In genomic region chr2:121695436-121695835, GRCm38 (mm10) we compare ENCODE assay signal across 9 mouse cellular contexts.
A peak's percentile ranks its signal among the peaks of the same experiment; 100 is the strongest.
DNase-seq lines count a peak whose midpoint lies in the region; ATAC-seq and TF ChIP-seq lines count a peak whose summit lies in the region.
"Had no signal": no experiment of that assay in that cellular context is flagged by ENCODE, and none has a peak within 500 bp of the region (broad histone marks: within the 10 kb centered on the region; RNA-seq: fewer than 3 reads in every experiment).

No protein-coding gene starts in this region.

- TF ChIP-seq POLR2A in liver, adult 2 months (IDR thresholded peaks at IDR 0.05; ENCODE audit: extremely low read depth, insufficient read depth, low read length): no peak

- in situ Hi-C loops in Patski (cut with MboI; ENCODE audit: low pct_unique_long_range_greater_than_20kb): loop anchor here (5.0 kb wide), 1 partner anchor 123 kb away; no protein-coding TSS in a partner anchor

- no peak overlapping the region for H3K4me2 ChIP-seq in liver, embryonic 12.5 days
- H3K4me2 ChIP-seq: forebrain, embryonic 15.5 days had no signal

- no peak overlapping the region for H3K9ac ChIP-seq in liver, adult 2 months (ENCODE audit: low read depth, low read length)
- H3K9ac ChIP-seq in liver, embryonic 12.5 days: no peak overlapping the region
- H3K9ac ChIP-seq: forebrain, embryonic 15.5 days had no signal

- H3K36me3 ChIP-seq in liver, adult 2 months (ENCODE audit: control insufficient read depth, insufficient read depth, low read length): no peaks in the 10 kb centered on the region
- no peaks in the 10 kb centered on the region for H3K36me3 ChIP-seq in liver, embryonic 12.5 days
- no peaks in the 10 kb centered on the region for H3K36me3 ChIP-seq in embryonic facial prominence, embryonic 10.5 days (replicated peaks)
- H3K36me3 ChIP-seq: forebrain, embryonic 15.5 days had no signal

- peak; percentile 21 for DNase-seq in embryo, embryonic 10.5 days (ENCODE audit: low spot score)
- DNase-seq in embryo, embryonic 10 days (ENCODE audit: low spot score): no peak
- DNase-seq in liver, adult 2 months (ENCODE audit: extremely low read depth, low read depth, low spot score): no peak
- DNase-seq in Patski (ENCODE audit: low read depth, low spot score): no peak
- DNase-seq in embryonic facial prominence, embryonic 10.5 days (ENCODE audit: low spot score): no peak

- peak; percentile 30; the same call in 1 of the 2 replicates for TF ChIP-seq CTCF in liver, adult 2 months (IDR thresholded peaks at IDR 0.05; ENCODE audit: low read depth, low read length)
- TF ChIP-seq CTCF in Patski (IDR thresholded peaks at IDR 0.05): peak; percentile 66

- CTCF ChIA-PET in Patski (lab: Charles Lee): interaction anchor here (1.0 to 3.3 kb wide), 3 partner anchors 55 to 124 kb away, joined by 3 to 9 read pairs (median 5); no protein-coding TSS in a partner anchor

- no peak overlapping the region for H3K4me3 ChIP-seq in liver, adult 2 months (ENCODE audit: insufficient read depth, low read depth, low read length)
- no peak overlapping the region for H3K4me3 ChIP-seq in liver, embryonic 12.5 days
- H3K4me3 ChIP-seq in embryonic facial prominence, embryonic 10.5 days: no peak overlapping the region
- H3K4me3 ChIP-seq: forebrain, embryonic 15.5 days had no signal

- ATAC-seq in liver, embryonic 12.5 days: no peak
- ATAC-seq in Patski: no peak
- peak; percentile 57; the same call in 1 of the 2 replicates for ATAC-seq in megakaryocyte progenitor cell, adult 5-6 weeks (replicated peaks; ENCODE audit: poor library complexity)
- ATAC-seq in inflammation-experienced regulatory T-cells, adult 6 months: no peak
- ATAC-seq: forebrain, embryonic 15.5 days had no signal

- H3K27ac ChIP-seq in liver, adult 2 months (replicated peaks; ENCODE audit: insufficient read depth, low read depth, low read length): no peak overlapping the region
- no peak overlapping the region for H3K27ac ChIP-seq in liver, embryonic 12.5 days
- no peak overlapping the region for H3K27ac ChIP-seq in embryonic facial prominence, embryonic 10.5 days (replicated peaks)
- H3K27ac ChIP-seq: forebrain, embryonic 15.5 days had no signal

- no peaks in the 10 kb centered on the region for H3K79me2 ChIP-seq in liver, adult 2 months (ENCODE audit: control insufficient read depth, insufficient read depth, low read length)

- POLR2A ChIA-PET in Patski (lab: Charles Lee): interaction anchor here (1.4 kb wide), 1 partner anchor 122 kb away, joined by 3 read pairs; no protein-coding TSS in a partner anchor

- H3K27me3 ChIP-seq in liver, adult 2 months (ENCODE audit: control insufficient read depth, insufficient read depth, low read length): no peaks in the 10 kb centered on the region
- H3K27me3 ChIP-seq in liver, embryonic 12.5 days (replicated peaks): no peaks in the 10 kb centered on the region
- H3K27me3 ChIP-seq in Patski: no peaks in the 10 kb centered on the region
- no peaks in the 10 kb centered on the region for H3K27me3 ChIP-seq in embryonic facial prominence, embryonic 10.5 days (replicated peaks; ENCODE audit: low read depth, poor library complexity, severe bottlenecking)
- H3K27me3 ChIP-seq: forebrain, embryonic 15.5 days had no signal

- H3K9me3 ChIP-seq in liver, embryonic 12.5 days (replicated peaks): no peaks in the 10 kb centered on the region
- no peaks in the 10 kb centered on the region for H3K9me3 ChIP-seq in embryonic facial prominence, embryonic 10.5 days
- H3K9me3 ChIP-seq: forebrain, embryonic 15.5 days had no signal

- 66% methylated on average over 10 of the region's 10 CpGs for WGBS in liver, adult 2 months
- WGBS in liver, embryonic 12.5 days (ENCODE audit: insufficient replicate concordance): 55% methylated on average over 10 of the region's 10 CpGs
- WGBS in embryonic facial prominence, embryonic 10.5 days: 76% methylated on average over 10 of the region's 10 CpGs

- H3K4me1 ChIP-seq in liver, adult 2 months (ENCODE audit: control insufficient read depth, insufficient read depth, low read length): no peaks in the 10 kb centered on the region
- no peaks in the 10 kb centered on the region for H3K4me1 ChIP-seq in liver, embryonic 12.5 days
- H3K4me1 ChIP-seq in embryonic facial prominence, embryonic 10.5 days: peaks cover 12% of the 10 kb centered on the region; the same call in 1 of the 2 replicates
